Comparison of ENCODE assay signal across 11 mouse cellular contexts in genomic region chrX:160552066-160552465, GRCm38 (mm10). TPM values are rescaled to one million over a fixed set of nuclear protein-coding genes. Genes with fewer than 3 reads are reported as not detected.
A peak's percentile ranks its signal among the peaks of the same experiment; 100 is the strongest.
DNase-seq lines count a peak whose midpoint lies in the region; ATAC-seq and TF ChIP-seq lines count a peak whose summit lies in the region.
"Had no signal": no experiment of that assay in that cellular context is flagged by ENCODE, and none has a peak within 500 bp of the region (broad histone marks: within the 10 kb centered on the region; RNA-seq: fewer than 3 reads in every experiment).

No protein-coding gene starts in this region.

- peak; percentile 38 for TF ChIP-seq RAD21 in MEL (IDR thresholded peaks at IDR 0.05; ENCODE audit: low read depth, low read length)

- TF ChIP-seq CTCF in gastrocnemius, adult 2 months (IDR thresholded peaks at IDR 0.05), result peak; percentile 28
- peak; percentile 17; the same call in 1 of the 2 replicates for TF ChIP-seq CTCF in liver, embryonic 14.5 days (IDR thresholded peaks at IDR 0.05; ENCODE audit: low read depth)
- TF ChIP-seq CTCF in MEL (IDR thresholded peaks at IDR 0.05 in 2 of 3, conservative IDR thresholded peaks at IDR 0.05 in 1 of 3; ENCODE audit: control insufficient read depth in 1 of 3, insufficient read depth in 1 of 3, low read depth in 2 of 3, low read length in 3 of 3, poor library complexity in 1 of 3, severe bottlenecking in 1 of 3), result peak in 2 of 3 experiments; percentile 34 to 47; a peak in 4 of 6 replicates

- H3K79me2 ChIP-seq in MEL (ENCODE audit: control insufficient read depth, insufficient read depth, low read length, poor library complexity), result no peaks in the 10 kb centered on the region

- H3K4me1 ChIP-seq in liver, embryonic 14.5 days (replicated peaks; ENCODE audit: control insufficient read depth in 2 of 2, insufficient read depth in 2 of 2, low read length in 1 of 2), result no peaks in the 10 kb centered on the region
- H3K4me1 ChIP-seq in liver, embryonic 12.5 days, result no peaks in the 10 kb centered on the region
- no peaks in the 10 kb centered on the region for H3K4me1 ChIP-seq in MEL (ENCODE audit: control insufficient read depth in 1 of 2, insufficient read depth in 2 of 2, low read length in 2 of 2)
- H3K4me1 ChIP-seq: hindbrain, embryonic 13.5 days had no signal

- TF ChIP-seq POLR2A in MEL (IDR thresholded peaks at IDR 0.05; ENCODE audit: control insufficient read depth in 1 of 2, insufficient read depth in 1 of 2, low read depth in 1 of 2, low read length in 2 of 2, poor library complexity in 1 of 2), result no peak

- no peak overlapping the region for H3K27ac ChIP-seq in gastrocnemius, adult 2 months
- no peak overlapping the region for H3K27ac ChIP-seq in liver, embryonic 14.5 days
- no peak overlapping the region for H3K27ac ChIP-seq in liver, embryonic 12.5 days
- no peak overlapping the region for H3K27ac ChIP-seq in MEL (ENCODE audit: control insufficient read depth, low read depth, low read length)
- H3K27ac ChIP-seq: hindbrain, embryonic 13.5 days had no signal

- no peak overlapping the region for H3K4me2 ChIP-seq in liver, embryonic 14.5 days (ENCODE audit: low read depth)
- no peak overlapping the region for H3K4me2 ChIP-seq in liver, embryonic 12.5 days
- H3K4me2 ChIP-seq: hindbrain, embryonic 13.5 days had no signal

- intact Hi-C loops in gastrocnemius, adult 2 months (cut with DNase I), result no loop called here
- intact Hi-C loops in gastrocnemius, postnatal 36 days (cut with DNase I), result no loop called here

- ATAC-seq in liver, embryonic 14.5 days (ENCODE audit: insufficient read depth), result no peak
- no peak for ATAC-seq in liver, embryonic 12.5 days
- ATAC-seq in common myeloid progenitor, adult 5-6 weeks (replicated peaks; ENCODE audit: low read depth, poor library complexity, severe bottlenecking), result peak; percentile 42; the same call in 1 of the 2 replicates

- WGBS in liver, embryonic 14.5 days (ENCODE audit: insufficient replicate concordance), result 57% methylated on average over 4 of the region's 4 CpGs
- WGBS in liver, embryonic 12.5 days (ENCODE audit: insufficient replicate concordance), result 79% methylated on average over 4 of the region's 4 CpGs

- no peaks in the 10 kb centered on the region for H3K36me3 ChIP-seq in liver, embryonic 14.5 days (replicated peaks; ENCODE audit: control insufficient read depth, insufficient read depth, low read depth)
- peaks cover 34% of the 10 kb centered on the region for H3K36me3 ChIP-seq in liver, embryonic 12.5 days
- H3K36me3 ChIP-seq in MEL (ENCODE audit: control insufficient read depth in 1 of 2, insufficient read depth in 2 of 2, low read length in 2 of 2), result peaks cover 0 to 6% of the 10 kb centered on the region in 2 experiments; a peak in 2 of 4 replicates
- H3K36me3 ChIP-seq: hindbrain, embryonic 13.5 days had no signal

- DNase-seq in gastrocnemius, adult 2 months, result no peak
- DNase-seq in gastrocnemius, postnatal 36 days, result no peak
- DNase-seq in liver, embryonic 14.5 days (ENCODE audit: low read depth in 3 of 3, low spot score in 3 of 3), result no peak
- DNase-seq in MEL (ENCODE audit: low read depth, low spot score), result peak; percentile 15
- no peak for DNase-seq in thymus, postnatal 4 days
- no peak for DNase-seq in urinary bladder, adult 2 months (ENCODE audit: low spot score)
- DNase-seq: gastrocnemius, postnatal 25 days; right cerebral cortex, postnatal 25 days had no signal

- no peaks in the 10 kb centered on the region for H3K9me3 ChIP-seq in liver, embryonic 14.5 days (ENCODE audit: control insufficient read depth, low read length)
- H3K9me3 ChIP-seq in liver, embryonic 12.5 days (replicated peaks), result no peaks in the 10 kb centered on the region
- H3K9me3 ChIP-seq in MEL (replicated peaks; ENCODE audit: insufficient read depth, low read length), result no peaks in the 10 kb centered on the region
- H3K9me3 ChIP-seq: hindbrain, embryonic 13.5 days had no signal

- no peak for TF ChIP-seq EP300 in liver, embryonic 14.5 days (IDR thresholded peaks at IDR 0.05; ENCODE audit: low read depth)
- no peak for TF ChIP-seq EP300 in MEL (IDR thresholded peaks at IDR 0.05; ENCODE audit: low read depth in 1 of 2, low read length in 2 of 2)

- no peak overlapping the region for H3K4me3 ChIP-seq in gastrocnemius, adult 2 months
- H3K4me3 ChIP-seq in liver, embryonic 14.5 days (ENCODE audit: insufficient read depth in 1 of 2, low read depth in 2 of 2, low read length in 2 of 2), result no peak overlapping the region
- no peak overlapping the region for H3K4me3 ChIP-seq in liver, embryonic 12.5 days
- H3K4me3 ChIP-seq in MEL (ENCODE audit: control insufficient read depth in 1 of 2, insufficient read depth in 1 of 2, low read depth in 2 of 2, low read length in 2 of 2), result no peak overlapping the region
- H3K4me3 ChIP-seq: hindbrain, embryonic 13.5 days had no signal

- no peaks in the 10 kb centered on the region for H3K27me3 ChIP-seq in liver, embryonic 14.5 days (ENCODE audit: control insufficient read depth, insufficient read depth, low read length)
- no peaks in the 10 kb centered on the region for H3K27me3 ChIP-seq in liver, embryonic 12.5 days (replicated peaks)
- H3K27me3 ChIP-seq in MEL (ENCODE audit: control insufficient read depth in 1 of 2, insufficient read depth in 2 of 2, low read length in 2 of 2), result no peaks in the 10 kb centered on the region

- H3K9ac ChIP-seq in liver, embryonic 14.5 days (replicated peaks), result no peak overlapping the region
- H3K9ac ChIP-seq in liver, embryonic 12.5 days, result no peak overlapping the region
- no peak overlapping the region for H3K9ac ChIP-seq in MEL (ENCODE audit: control insufficient read depth, low read depth, low read length, poor library complexity, severe bottlenecking)
- H3K9ac ChIP-seq: hindbrain, embryonic 13.5 days had no signal

TF ChIP-seq in MEL, 35 proteins besides CTCF, POLR2A, EP300 and RAD21:
- TF ChIP-seq ZC3H11A (IDR thresholded peaks at IDR 0.05; ENCODE audit: low read depth, low read length) (0 out of 2 replicates have a peak, but pooled peaks have one; percentile 16), MYB (IDR thresholded peaks at IDR 0.05; ENCODE audit: low read depth, low read length) (no peak), SMC3 (IDR thresholded peaks at IDR 0.05; ENCODE audit: low read depth, low read length) (peak; percentile 59)

RNA-seq across cellular contexts. Expression of gene Phka2, which starts 50.1 kb away (rescaled TPM):
- 1 to 10 TPM; 5.7 to 6.2 TPM for total RNA-seq in gastrocnemius, adult 2 months (2021)
- 1 to 10 TPM; 4.0 to 6.3 TPM for total RNA-seq in gastrocnemius, postnatal 36 days (2021)
- 8.0 and 10.0 TPM in 2 replicates for polyA plus RNA-seq in liver, embryonic 14.5 days (2012; rRNA removed)
- polyA plus RNA-seq in liver, embryonic 14.5 days (2014; fragmentation: Nextera tagmentation; extraction: Ambion mirVana), result 8.7 and 12.0 TPM in 2 replicates
- 12.5 and 12.8 TPM in 2 replicates for polyA plus RNA-seq in liver, embryonic 12.5 days (2016; fragmentation: Nextera tagmentation; extraction: Ambion mirVana)
- total RNA-seq in MEL (2012; rRNA removed), result 16.6 and 20.7 TPM in 2 replicates
- 10 to 100 TPM in 1 of 2 experiments, not detected in 1; 31.0 TPM for polyA plus RNA-seq in MEL (2012; ENCODE audit: insufficient read depth in 1 of 2, insufficient read length in 2 of 2, low read depth in 1 of 2, low replicate concordance in 2 of 2, missing spikeins in 1 of 2)
- total RNA-seq in common myeloid progenitor, adult 5-6 weeks (2017), result 48.4 and 51.5 TPM in 2 replicates
- polyA plus RNA-seq in urinary bladder, adult 2 months (2012; rRNA removed), result 18.8 and 19.1 TPM in 2 replicates
